Mouse (Mus musculus): ENCODE results near the gene Siglecf. TPM values are rescaled to one million over a fixed set of nuclear protein-coding genes. Genes with fewer than 3 reads are reported as not detected.

Siglecf gene
- polyA plus RNA-seq (2015; fragmentation: Nextera tagmentation; extraction: Ambion mirVana): 1.6 and 1.7 TPM in 2 replicates

DNA sequence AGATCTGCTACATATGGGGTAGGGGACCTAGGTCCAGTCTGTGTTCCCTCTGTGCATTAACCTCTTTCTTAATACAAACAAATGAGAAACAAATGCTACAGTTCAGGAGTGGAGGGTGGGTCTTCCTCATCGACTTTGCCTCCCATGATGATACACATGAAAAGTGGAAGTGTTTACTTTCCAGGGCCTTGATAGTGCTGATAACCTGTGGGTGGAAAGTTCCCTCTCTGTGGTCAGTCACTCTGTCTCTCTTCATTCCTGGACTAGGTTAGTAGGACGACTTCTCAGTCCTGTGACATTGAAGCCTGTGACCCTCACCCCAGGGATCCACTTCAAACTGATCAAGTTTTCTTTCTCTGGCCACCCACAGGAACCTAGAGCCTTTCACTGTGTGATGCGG, at the start of gene Siglecf:
Siglecf (plus strand) TSS at position 188 of the 400 bp plus-strand sequence.

GRCm38 (mm10) chr7:43313013-43313428, 38.1 kb upstream of the Siglecf start, which contains the start of gene Zfp715:
TSS of gene Zfp715 (minus strand) at chr7:43313294.

GRCm38 (mm10) chr7:43408131-43408553, 57.0 kb downstream of the Siglecf start, which contains the start of gene Siglecg:
TSS of gene Siglecg (plus strand) at chr7:43408204.

Other genes with a start within 250 kb of the Siglecf start
- not detected in 2 replicates for gene Zfp936, start 237.1 kb upstream of the Siglecf start, polyA plus RNA-seq (2015; fragmentation: Nextera tagmentation; extraction: Ambion mirVana)
- gene Zfp715, start 38.0 kb upstream of the Siglecf start, polyA plus RNA-seq (2015; fragmentation: Nextera tagmentation; extraction: Ambion mirVana): 5.0 and 5.7 TPM in 2 replicates
- gene Siglecg, start 56.9 kb downstream of the Siglecf start, polyA plus RNA-seq (2015; fragmentation: Nextera tagmentation; extraction: Ambion mirVana): 4.9 and 6.5 TPM in 2 replicates
- gene Lim2, start 76.3 kb downstream of the Siglecf start, polyA plus RNA-seq (2015; fragmentation: Nextera tagmentation; extraction: Ambion mirVana): not detected in 2 replicates
- 33.2 and 49.1 TPM in 2 replicates for gene Nkg7, start 85.7 kb downstream of the Siglecf start, polyA plus RNA-seq (2015; fragmentation: Nextera tagmentation; extraction: Ambion mirVana)
- gene Cldnd2, start 89.4 kb downstream of the Siglecf start, polyA plus RNA-seq (2015; fragmentation: Nextera tagmentation; extraction: Ambion mirVana): not detected in 2 replicates
- gene Etfb, start 92.7 kb downstream of the Siglecf start, polyA plus RNA-seq (2015; fragmentation: Nextera tagmentation; extraction: Ambion mirVana): 261 and 295 TPM in 2 replicates
- not detected in 2 replicates for gene Gm45233, start 92.8 kb downstream of the Siglecf start, polyA plus RNA-seq (2015; fragmentation: Nextera tagmentation; extraction: Ambion mirVana)
- gene Vsig10l, start 111.8 kb downstream of the Siglecf start, polyA plus RNA-seq (2015; fragmentation: Nextera tagmentation; extraction: Ambion mirVana): 3.4 and 5.6 TPM in 2 replicates
- gene Iglon5, start 138.7 kb downstream of the Siglecf start, polyA plus RNA-seq (2015; fragmentation: Nextera tagmentation; extraction: Ambion mirVana): not detected in 2 replicates
- not detected in 2 replicates for gene 4931406B18Rik, start 154.6 kb downstream of the Siglecf start, polyA plus RNA-seq (2015; fragmentation: Nextera tagmentation; extraction: Ambion mirVana)
- gene Cd33, start 193.1 kb downstream of the Siglecf start, polyA plus RNA-seq (2015; fragmentation: Nextera tagmentation; extraction: Ambion mirVana): 20.9 and 29.8 TPM in 2 replicates
- 0.84 and 0.99 TPM in 2 replicates for gene Zfp658, start 210.9 kb downstream of the Siglecf start, polyA plus RNA-seq (2015; fragmentation: Nextera tagmentation; extraction: Ambion mirVana)
- 1.9 and 2.9 TPM in 2 replicates for gene Zfp719, start 228.3 kb downstream of the Siglecf start, polyA plus RNA-seq (2015; fragmentation: Nextera tagmentation; extraction: Ambion mirVana)

Measured in spleen, postnatal 0 days (tissue).